Mouse (Mus musculus) liver, adult (tissue): ENCODE measurements around the gene Ccnl2.

ENCODE experiments used
- GATA4 ChIP-seq: IDR thresholded peaks from 2 replicates; pipeline ENCODE4 v1.6.1; 2014; ENCODE audit warnings: mild to moderate bottlenecking, low read length; ENCODE audit not compliant: insufficient replicate concordance

The Ccnl2 gene

DNA sequence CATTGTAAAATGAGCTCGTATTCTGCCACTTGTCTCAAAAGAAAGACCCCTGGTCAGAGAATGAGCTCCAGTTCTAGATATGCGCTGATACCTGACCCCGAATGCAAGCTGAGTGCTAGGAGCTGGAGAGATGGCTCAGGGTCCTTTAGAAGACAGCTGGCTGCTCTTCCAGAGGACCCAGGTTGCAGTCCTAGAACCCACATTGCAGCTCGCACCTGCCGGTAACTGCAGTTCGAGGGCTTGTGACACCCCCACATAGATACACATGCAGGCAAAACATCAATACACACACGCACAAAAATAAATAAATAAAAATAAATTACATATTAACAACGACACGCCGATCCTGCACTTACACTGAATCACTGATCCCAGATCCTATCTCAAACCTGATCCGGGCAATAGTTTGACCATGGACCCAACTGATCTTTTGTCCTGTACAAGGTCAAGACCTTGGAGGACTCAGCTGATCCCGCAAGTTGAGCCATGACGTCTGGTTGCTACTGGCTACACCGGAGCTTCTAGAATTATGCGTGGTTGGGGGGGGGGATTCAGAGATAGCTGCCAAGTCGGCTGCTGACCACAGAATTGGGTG is 28.7 kb upstream of the Ccnl2 start:
- TF ChIP-seq GATA4 = no peak

DNA sequence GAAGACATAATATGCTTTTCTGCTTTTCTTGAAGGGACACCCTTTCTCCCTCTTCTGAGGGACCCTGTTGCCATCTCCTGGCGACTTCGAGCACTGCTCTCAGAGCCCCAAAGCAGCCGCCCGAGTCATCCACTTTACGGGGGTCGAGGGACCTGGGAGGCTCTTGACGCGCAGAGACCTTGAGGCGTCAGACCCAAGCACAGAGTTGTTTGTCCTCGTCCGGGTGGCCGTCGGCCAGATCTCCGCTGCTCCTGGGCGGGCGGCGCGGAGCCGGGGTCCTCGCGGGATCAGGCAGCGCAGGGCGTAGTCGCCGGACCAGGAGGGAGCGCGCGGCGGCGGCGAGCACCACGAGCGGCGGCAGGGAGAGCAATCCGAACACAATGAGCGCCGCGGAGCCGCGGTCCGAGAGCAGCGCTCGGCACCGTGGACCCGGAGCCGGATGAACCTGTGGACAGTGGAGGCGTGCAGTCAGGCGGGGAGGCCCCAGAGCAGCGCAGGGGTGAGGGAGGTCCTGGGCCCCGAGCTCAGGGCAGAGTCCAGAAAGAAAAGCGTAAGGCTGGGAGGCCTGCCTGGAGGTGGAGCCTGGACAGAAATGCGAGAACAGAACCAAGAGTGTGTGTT is 28.1 kb upstream of the Ccnl2 start:
- TF ChIP-seq GATA4 = no peak

DNA sequence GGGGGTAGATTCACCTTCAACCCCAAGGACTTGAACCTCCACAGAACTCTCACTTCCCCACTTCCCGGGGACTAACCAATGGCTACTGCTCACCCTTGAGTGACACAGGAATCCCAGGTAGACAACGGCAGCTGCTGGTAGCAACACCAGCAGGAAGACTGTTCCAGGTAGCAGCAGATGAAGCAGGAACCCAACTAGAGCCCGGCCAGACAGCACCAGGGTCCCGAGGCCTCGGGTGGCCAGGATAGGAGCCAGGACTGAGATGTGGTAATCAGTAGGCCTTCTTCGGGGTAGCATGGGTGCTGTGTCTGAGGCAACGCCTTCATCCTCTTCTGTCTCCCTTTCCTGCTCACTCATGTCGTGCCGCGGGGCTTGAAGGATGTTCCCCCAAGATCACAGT is 27.0 kb upstream of the Ccnl2 start:
- TF ChIP-seq GATA4 = no peak

DNA sequence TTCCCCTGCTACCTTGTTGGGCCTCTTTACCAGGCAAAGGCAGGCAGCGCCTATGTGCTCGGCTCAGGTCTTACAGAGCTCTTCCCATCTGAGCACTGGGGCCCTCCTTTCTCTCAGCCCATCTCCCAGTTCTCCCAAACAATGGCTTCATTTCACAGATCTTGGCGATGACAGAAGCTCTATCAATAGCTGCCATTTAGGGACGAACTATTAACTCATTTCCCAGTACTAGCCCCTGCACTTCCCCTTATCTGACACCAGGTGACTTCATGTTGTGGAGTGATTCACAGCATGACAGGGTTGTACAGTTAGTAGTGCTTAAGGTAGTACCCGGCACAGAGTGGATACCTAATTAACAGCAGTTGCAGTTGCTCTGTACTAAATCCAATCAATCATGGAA is 26.5 kb upstream of the Ccnl2 start, which contains the start of gene Tmem88b:
Gene Tmem88b, minus strand, starts transcription at position 56 of the 400 bp plus-strand sequence.
- no peak for TF ChIP-seq GATA4

DNA sequence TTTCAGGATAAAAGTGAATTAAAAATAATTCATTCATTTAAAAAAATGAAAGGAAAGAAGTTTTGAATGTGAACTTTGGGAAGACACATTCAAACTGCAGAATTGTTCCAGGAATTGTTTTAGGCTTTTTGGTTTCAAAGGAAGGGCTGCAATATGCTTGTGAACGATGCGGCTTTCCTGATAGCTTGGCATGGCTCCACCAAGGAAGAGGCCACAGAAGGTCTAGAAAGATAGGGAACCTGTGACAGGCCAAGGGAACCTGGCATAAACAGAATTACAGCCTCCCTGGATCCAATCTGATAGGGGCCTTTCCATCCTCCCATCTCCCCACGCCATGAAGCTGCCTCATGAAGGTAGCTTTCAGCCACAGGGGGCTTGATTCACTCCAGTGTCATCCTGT is 24.0 kb upstream of the Ccnl2 start:
- TF ChIP-seq GATA4 = no peak

DNA sequence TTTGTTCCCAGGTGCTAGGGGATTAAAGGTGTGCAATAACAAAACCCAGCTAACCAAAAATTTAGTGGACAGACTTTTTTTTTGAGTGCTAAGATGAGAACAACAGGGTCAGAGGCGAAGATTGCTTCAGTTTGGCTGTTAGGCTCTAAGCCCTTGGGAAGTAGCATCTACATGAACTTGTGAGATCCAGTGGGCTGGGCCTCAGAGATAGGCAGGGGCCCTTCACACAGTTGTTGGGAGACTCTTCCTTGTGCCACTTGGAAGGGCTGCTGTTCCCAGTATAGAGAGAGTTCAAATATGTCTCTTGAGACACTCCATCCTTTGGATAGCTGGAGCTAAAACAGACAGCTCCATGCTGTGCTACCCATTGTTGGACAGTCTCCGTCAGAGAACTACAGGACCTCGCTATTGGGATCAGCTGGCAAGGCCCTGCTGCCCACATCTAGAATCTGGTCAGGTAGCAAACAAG is 22.2 kb upstream of the Ccnl2 start, which contains the start of gene Ankrd65:
Gene Ankrd65, plus strand, starts transcription at position 419 of the 469 bp plus-strand sequence.
- no peak for TF ChIP-seq GATA4

DNA sequence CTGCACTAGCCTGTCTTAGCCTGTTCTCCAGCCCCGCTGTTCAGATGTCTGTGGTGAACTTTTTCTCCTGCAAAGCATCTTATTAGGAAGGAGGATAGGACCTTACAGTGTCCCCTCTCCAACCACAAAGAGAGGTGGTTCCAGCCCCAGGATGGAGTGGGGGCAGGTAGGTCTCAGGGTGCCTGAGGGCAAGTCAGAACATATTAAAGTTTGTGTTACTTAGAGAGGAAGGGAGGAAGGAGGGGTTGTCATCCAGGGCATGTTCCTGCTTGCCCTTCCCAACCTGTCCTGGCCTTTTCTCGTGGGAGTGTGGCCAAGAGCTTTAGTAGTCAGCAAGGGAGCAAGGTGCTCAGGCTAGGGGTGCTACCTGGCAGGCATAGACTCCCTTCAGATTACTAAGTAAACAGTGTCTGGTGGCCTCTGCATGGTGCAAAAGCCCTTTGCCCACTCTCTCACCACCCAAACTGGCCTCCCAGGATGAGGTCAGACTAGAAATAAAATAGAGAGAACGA is 21.6 kb upstream of the Ccnl2 start:
- no peak for TF ChIP-seq GATA4

DNA sequence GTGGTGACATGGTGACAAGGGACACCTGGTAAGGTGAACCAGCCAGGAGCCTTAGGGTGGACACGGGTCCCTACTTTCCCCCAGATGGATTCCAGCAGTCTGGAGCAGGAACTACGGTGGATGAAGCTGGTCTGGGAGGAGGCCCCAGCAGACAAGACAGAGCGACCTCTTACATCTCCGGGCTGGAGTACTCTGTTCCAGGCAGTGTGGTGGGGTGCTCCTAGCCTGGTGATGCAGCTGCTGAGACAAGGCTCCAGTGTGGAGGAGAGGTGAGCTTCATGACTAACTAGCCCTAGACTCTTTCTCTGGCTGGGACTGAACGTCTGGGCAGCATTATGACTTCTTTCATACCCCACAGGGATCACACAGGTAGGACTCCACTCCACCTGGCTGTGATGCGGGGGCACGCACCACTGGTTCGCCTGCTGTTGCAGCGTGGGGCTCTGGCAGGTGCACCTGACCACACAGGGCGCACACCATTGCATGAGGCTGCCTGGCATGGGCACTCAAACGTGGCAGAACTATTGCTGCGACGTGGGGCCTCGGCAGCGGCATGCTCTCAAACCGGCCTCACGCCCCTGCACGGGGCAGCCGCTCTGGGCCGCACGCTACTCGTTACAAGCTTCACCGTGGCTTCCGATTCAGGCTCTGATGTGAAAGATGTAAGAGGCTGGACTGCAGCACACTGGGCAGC is 20.9 kb upstream of the Ccnl2 start:
- no peak for TF ChIP-seq GATA4

DNA sequence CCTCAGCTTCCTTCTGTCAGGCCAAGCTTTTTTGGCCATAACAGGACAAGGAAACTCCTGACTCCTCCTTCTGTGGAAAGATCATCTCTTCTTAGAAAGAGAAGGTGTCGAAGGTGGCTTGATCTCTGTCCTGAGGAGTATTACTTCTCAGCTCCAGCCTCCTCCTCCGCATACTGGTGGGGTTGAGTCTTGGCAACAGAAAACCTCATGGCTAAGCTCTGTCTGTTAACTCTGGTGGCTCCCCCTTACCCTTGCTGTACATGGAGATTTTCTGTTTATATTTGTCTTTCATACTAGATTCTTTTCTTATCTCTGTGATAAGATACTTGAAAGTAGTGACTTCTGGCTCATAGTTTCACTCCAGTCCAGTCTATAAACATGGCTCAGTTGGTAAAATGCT is 18.6 kb upstream of the Ccnl2 start:
- TF ChIP-seq GATA4 = no peak

DNA sequence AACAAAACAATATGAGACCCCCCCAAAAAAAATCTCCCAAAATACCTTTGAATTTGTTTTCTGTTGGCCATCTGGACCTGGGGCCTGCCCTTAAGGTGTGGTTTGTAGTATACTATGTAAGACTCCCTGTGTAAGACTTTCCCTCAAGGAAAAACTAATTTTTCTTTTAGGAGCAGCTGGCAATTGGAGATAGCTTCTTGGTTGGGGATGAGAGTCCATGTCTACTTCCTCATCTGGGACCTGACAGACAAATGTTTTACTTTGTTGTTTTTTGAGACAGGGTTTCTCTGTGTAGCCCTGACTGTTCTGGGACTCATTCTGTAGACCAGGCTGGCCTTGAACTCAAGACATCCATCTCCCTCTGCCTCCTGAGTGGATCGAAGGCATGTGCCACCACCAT is 10.2 kb upstream of the Ccnl2 start:
- no peak for TF ChIP-seq GATA4

DNA sequence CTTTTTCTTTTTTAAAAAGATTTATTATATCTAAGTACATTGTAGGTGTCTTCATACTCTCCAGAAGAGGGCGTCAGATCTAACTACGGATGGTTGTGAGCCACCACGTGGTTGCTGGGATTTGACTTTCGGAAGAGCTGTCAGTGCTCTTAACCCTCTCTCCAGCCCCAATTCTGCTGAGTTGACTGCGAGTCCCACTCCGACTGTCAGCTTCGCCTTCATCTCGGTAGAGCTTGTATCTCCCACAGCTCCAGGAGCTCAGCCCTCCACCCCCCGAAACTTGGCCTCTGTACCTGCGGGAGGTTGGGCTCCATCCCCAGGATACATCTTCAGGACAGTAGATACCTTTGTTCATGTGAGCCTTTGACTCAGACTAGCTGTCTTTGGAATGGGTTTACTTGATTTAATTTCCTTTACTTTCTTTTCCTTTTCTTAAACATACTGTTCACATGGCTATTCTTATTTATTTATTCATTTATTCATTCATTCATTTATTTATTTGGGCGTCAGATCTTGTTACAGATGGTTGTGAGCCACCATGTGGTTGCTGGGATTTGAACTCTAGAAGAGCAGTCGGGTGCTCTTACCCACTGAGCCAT is 9.4 kb upstream of the Ccnl2 start, which contains the start of gene Mrpl20:
Gene Mrpl20, plus strand, starts transcription at position 138 of the 599 bp plus-strand sequence.
- no peak for TF ChIP-seq GATA4

DNA sequence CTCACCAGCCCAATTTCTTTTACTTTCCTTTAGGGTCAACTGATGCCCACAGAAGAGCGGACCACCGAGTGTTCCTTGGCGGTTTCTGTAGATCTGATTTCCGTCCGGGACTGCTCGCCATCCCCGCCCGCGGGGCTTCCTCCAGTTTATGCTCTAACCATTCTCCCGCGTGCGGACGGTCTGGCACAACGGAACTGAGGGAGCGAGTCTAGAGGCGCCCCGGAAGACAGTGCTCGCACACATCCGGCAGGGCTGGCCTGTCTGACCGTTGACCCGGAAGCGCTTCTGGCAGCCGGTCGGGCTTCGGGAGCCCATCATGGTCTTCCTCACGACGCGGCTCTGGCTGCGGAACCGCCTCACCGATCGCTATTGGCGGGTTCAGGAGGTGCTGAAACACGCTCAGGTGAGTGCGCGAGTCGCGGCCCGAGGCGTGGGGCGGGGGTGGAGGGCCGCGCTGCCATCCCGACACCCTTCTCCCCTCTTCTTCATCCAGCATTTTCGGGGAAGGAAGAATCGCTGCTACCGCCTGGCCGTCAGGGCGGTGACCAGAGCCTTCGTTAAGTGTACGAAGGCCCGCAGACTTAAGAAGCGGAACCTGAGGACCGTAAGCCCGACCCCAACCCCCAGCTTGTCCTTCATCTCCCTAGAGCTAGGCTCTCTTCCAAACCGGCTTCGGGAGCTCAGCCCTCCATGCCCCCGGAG is 8.8 kb upstream of the Ccnl2 start:
- peak; percentile 59; the same call in 1 of the 2 replicates for TF ChIP-seq GATA4

DNA sequence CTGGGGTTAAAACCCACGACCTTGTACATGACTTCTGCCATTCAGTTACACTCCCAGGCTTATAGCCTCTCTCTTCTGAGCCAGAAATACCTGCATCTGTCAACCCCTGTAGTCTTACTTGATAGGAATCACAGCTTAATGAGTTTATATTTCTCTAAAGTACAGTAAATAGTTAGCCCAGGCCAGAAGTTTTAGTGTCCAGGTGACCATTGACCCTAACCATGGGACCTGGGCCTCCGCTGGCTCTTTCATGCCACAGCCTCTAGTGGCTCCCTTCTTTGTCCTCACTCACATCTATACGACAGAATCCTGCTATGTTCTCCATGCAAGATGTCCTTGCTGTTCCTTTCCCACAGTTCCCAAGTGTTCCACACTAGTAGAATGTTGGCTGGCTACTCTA is 4.4 kb upstream of the Ccnl2 start:
- no peak for TF ChIP-seq GATA4

DNA sequence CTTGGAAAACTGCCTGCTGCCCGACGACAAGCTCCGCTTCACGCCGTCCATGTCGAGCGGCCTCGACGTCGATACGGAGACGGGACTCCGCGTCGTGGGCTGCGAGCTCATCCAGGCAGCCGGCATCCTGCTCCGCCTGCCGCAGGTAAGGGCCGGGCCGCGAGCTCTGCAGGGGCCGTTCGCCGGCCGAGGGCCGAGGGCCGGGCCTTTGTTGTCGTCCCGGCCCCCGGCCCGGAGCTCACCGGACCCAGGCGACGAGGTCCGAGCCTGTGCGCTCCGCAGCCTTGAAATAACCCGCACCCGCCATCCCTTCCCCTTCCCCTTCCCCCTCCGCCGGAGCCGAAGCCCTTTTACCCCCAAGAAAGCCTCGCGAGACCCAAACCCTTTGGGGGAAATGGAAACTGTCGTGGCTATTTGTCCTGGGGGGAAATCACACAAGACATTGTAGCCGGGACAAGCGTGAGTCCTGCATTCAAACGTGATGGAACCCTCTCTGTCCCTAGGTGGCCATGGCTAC is 434 bp downstream of the Ccnl2 start:
- no peak for TF ChIP-seq GATA4

DNA sequence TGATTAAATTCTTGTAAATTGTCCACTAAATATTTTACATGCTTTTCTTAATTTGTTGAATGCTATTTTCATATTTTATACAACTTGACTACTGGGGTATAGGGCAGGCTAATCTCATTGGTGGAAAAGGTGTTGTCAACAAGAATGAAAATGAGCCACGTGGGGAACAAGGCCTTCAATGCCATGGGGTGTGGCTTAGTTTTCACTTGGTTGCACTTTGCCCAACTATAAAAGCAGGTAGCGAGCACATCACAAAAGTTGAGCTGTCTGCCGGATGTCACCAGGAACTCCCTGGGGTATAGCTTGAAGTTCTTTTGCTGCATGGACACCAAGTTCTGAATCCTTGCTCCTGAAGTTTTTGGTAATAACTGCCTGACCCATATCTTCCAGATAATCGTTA is 5.2 kb downstream of the Ccnl2 start:
- TF ChIP-seq GATA4 = no peak
